Mouse (Mus musculus): ENCODE measurements around the gene Ttc1. TPM values are rescaled to one million over a fixed set of nuclear protein-coding genes. Genes with fewer than 3 reads are reported as not detected.

The Ttc1 gene
- polyA plus RNA-seq, 1 experiment from 2014 or later, result 78.1 TPM

- no peak overlapping the region for H3K27ac ChIP-seq
- whole genome bisulfite sequencing, result 87% methylated on average over 4 of the region's 4 CpGs
- no peaks in the 10 kb centered on the region for H3K9me3 ChIP-seq (ENCODE audit: control insufficient read depth, low read length)
- no peak overlapping the region for H3K9ac ChIP-seq
- H3K4me1 ChIP-seq (replicated peaks; ENCODE audit: control insufficient read depth, insufficient read depth, low read length), result no peaks in the 10 kb centered on the region
- no peaks in the 10 kb centered on the region for H3K36me3 ChIP-seq (replicated peaks; ENCODE audit: control insufficient read depth, insufficient read depth)
- no peak overlapping the region for H3K4me2 ChIP-seq (replicated peaks)
- no peak for DNase-seq (ENCODE audit: low spot score)
- H3K4me3 ChIP-seq (replicated peaks; ENCODE audit: low read length), result no peak overlapping the region
- ATAC-seq (ENCODE audit: low FRiP score), result no peak
- peaks cover 17% of the 10 kb centered on the region for H3K27me3 ChIP-seq (ENCODE audit: control insufficient read depth, insufficient read depth, low read length)
Observed at GRCm38 (mm10) chr11:43770110-43770509, 22.3 kb upstream of the Ttc1 start.

GRCm38 (mm10) chr11:43767749-43768148 lies 19.9 kb upstream of the Ttc1 start:
- DNase-seq (ENCODE audit: low spot score) (no peak), ATAC-seq (ENCODE audit: low FRiP score) (no peak)
- Histone ChIP-seq H3K27ac (no peak overlapping the region), H3K36me3 (replicated peaks; ENCODE audit: control insufficient read depth, insufficient read depth) (no peaks in the 10 kb centered on the region), H3K9ac (no peak overlapping the region), H3K9me3 (ENCODE audit: control insufficient read depth, low read length) (no peaks in the 10 kb centered on the region), H3K4me3 (replicated peaks; ENCODE audit: low read length) (no peak overlapping the region), H3K4me1 (replicated peaks; ENCODE audit: control insufficient read depth, insufficient read depth, low read length) (no peaks in the 10 kb centered on the region), H3K4me2 (replicated peaks) (peak overlapping the region; percentile 59; the same call in 1 of the 2 replicates), H3K27me3 (ENCODE audit: control insufficient read depth, insufficient read depth, low read length) (peaks cover 9% of the 10 kb centered on the region; the same call in 1 of the 2 replicates)
- 75% methylated on average over 11 of the region's 11 CpGs for WGBS

GRCm38 (mm10) chr11:43766922-43767648 lies 19.3 kb upstream of the Ttc1 start:
- DNase-seq (ENCODE audit: low spot score) (peak; percentile 87), ATAC-seq (ENCODE audit: low FRiP score) (peak; percentile 90)
- H3K4me1 ChIP-seq (replicated peaks; ENCODE audit: control insufficient read depth, insufficient read depth, low read length), result no peaks in the 10 kb centered on the region
- H3K27ac ChIP-seq, result no peak overlapping the region
- no peaks in the 10 kb centered on the region for H3K9me3 ChIP-seq (ENCODE audit: control insufficient read depth, low read length)
- peaks cover 9% of the 10 kb centered on the region; the same call in 1 of the 2 replicates for H3K27me3 ChIP-seq (ENCODE audit: control insufficient read depth, insufficient read depth, low read length)
- H3K9ac ChIP-seq, result peak overlapping the region; percentile 48; the same call in 1 of the 2 replicates
- WGBS, result 6% methylated on average over 37 of the region's 37 CpGs
- H3K4me3 ChIP-seq (replicated peaks; ENCODE audit: low read length), result peak overlapping the region; percentile 42
- H3K36me3 ChIP-seq (replicated peaks; ENCODE audit: control insufficient read depth, insufficient read depth), result no peaks in the 10 kb centered on the region
- peak overlapping the region; percentile 59 for H3K4me2 ChIP-seq (replicated peaks)

- ATAC-seq (ENCODE audit: low FRiP score) (no peak), DNase-seq (ENCODE audit: low spot score) (no peak)
- Histone ChIP-seq H3K9ac (no peak overlapping the region), H3K27ac (no peak overlapping the region), H3K36me3 (replicated peaks; ENCODE audit: control insufficient read depth, insufficient read depth) (no peaks in the 10 kb centered on the region), H3K4me1 (replicated peaks; ENCODE audit: control insufficient read depth, insufficient read depth, low read length) (no peaks in the 10 kb centered on the region), H3K27me3 (ENCODE audit: control insufficient read depth, insufficient read depth, low read length) (0 out of 2 replicates have a peak, but pooled peaks cover 8% of the 10 kb centered on the region), H3K9me3 (ENCODE audit: control insufficient read depth, low read length) (no peaks in the 10 kb centered on the region), H3K4me3 (replicated peaks; ENCODE audit: low read length) (no peak overlapping the region), H3K4me2 (replicated peaks) (no peak overlapping the region)
- 66% methylated on average over 2 of the region's 2 CpGs for WGBS
Observed at GRCm38 (mm10) chr11:43758436-43758835, 10.6 kb upstream of the Ttc1 start.

GRCm38 (mm10) chr11:43755411-43755810 lies 7.6 kb upstream of the Ttc1 start:
- Histone ChIP-seq H3K27me3 (ENCODE audit: control insufficient read depth, insufficient read depth, low read length) (0 out of 2 replicates have a peak, but pooled peaks cover 8% of the 10 kb centered on the region), H3K4me3 (replicated peaks; ENCODE audit: low read length) (no peak overlapping the region), H3K4me2 (replicated peaks) (no peak overlapping the region), H3K9ac (no peak overlapping the region), H3K4me1 (replicated peaks; ENCODE audit: control insufficient read depth, insufficient read depth, low read length) (no peaks in the 10 kb centered on the region), H3K9me3 (ENCODE audit: control insufficient read depth, low read length) (no peaks in the 10 kb centered on the region), H3K36me3 (replicated peaks; ENCODE audit: control insufficient read depth, insufficient read depth) (no peaks in the 10 kb centered on the region), H3K27ac (no peak overlapping the region)
- ATAC-seq (ENCODE audit: low FRiP score), result no peak
- DNase-seq (ENCODE audit: low spot score), result no peak
- WGBS, result 72% methylated on average over 5 of the region's 5 CpGs

GRCm38 (mm10) chr11:43754568-43754967 lies 6.8 kb upstream of the Ttc1 start:
- no peak overlapping the region for H3K4me3 ChIP-seq (replicated peaks; ENCODE audit: low read length)
- no peak overlapping the region for H3K27ac ChIP-seq
- H3K36me3 ChIP-seq (replicated peaks; ENCODE audit: control insufficient read depth, insufficient read depth), result no peaks in the 10 kb centered on the region
- H3K9me3 ChIP-seq (ENCODE audit: control insufficient read depth, low read length), result no peaks in the 10 kb centered on the region
- no peaks in the 10 kb centered on the region for H3K4me1 ChIP-seq (replicated peaks; ENCODE audit: control insufficient read depth, insufficient read depth, low read length)
- no peak overlapping the region for H3K9ac ChIP-seq
- H3K4me2 ChIP-seq (replicated peaks), result no peak overlapping the region
- DNase-seq (ENCODE audit: low spot score) (no peak), ATAC-seq (ENCODE audit: low FRiP score) (no peak)
- WGBS, result 77% methylated on average over 1 of the region's 1 CpGs
- H3K27me3 ChIP-seq (ENCODE audit: control insufficient read depth, insufficient read depth, low read length), result 0 out of 2 replicates have a peak, but pooled peaks cover 8% of the 10 kb centered on the region

GRCm38 (mm10) chr11:43751542-43751941 lies 3.7 kb upstream of the Ttc1 start:
- Histone ChIP-seq H3K27me3 (ENCODE audit: control insufficient read depth, insufficient read depth, low read length) (0 out of 2 replicates have a peak, but pooled peaks cover 8% of the 10 kb centered on the region), H3K4me3 (replicated peaks; ENCODE audit: low read length) (no peak overlapping the region), H3K36me3 (replicated peaks; ENCODE audit: control insufficient read depth, insufficient read depth) (no peaks in the 10 kb centered on the region), H3K27ac (no peak overlapping the region), H3K9ac (no peak overlapping the region), H3K9me3 (ENCODE audit: control insufficient read depth, low read length) (no peaks in the 10 kb centered on the region), H3K4me2 (replicated peaks) (no peak overlapping the region), H3K4me1 (replicated peaks; ENCODE audit: control insufficient read depth, insufficient read depth, low read length) (peaks cover 8% of the 10 kb centered on the region)
- no peak for ATAC-seq (ENCODE audit: low FRiP score)
- no peak for DNase-seq (ENCODE audit: low spot score)
- 67% methylated on average over 2 of the region's 2 CpGs for WGBS

- no peak overlapping the region for H3K4me2 ChIP-seq (replicated peaks)
- DNase-seq (ENCODE audit: low spot score) (no peak), ATAC-seq (ENCODE audit: low FRiP score) (no peak)
- no peaks in the 10 kb centered on the region for H3K4me1 ChIP-seq (replicated peaks; ENCODE audit: control insufficient read depth, insufficient read depth, low read length)
- no peaks in the 10 kb centered on the region for H3K27me3 ChIP-seq (ENCODE audit: control insufficient read depth, insufficient read depth, low read length)
- H3K36me3 ChIP-seq (replicated peaks; ENCODE audit: control insufficient read depth, insufficient read depth), result peaks cover 53% of the 10 kb centered on the region
- H3K27ac ChIP-seq, result no peak overlapping the region
- no peaks in the 10 kb centered on the region for H3K9me3 ChIP-seq (ENCODE audit: control insufficient read depth, low read length)
- H3K9ac ChIP-seq, result no peak overlapping the region
- 91% methylated on average over 7 of the region's 7 CpGs for WGBS
- H3K4me3 ChIP-seq (replicated peaks; ENCODE audit: low read length), result no peak overlapping the region
Observed at GRCm38 (mm10) chr11:43728737-43729301, 19.0 kb downstream of the Ttc1 start.

- no peak overlapping the region for H3K4me3 ChIP-seq (replicated peaks; ENCODE audit: low read length)
- ATAC-seq (ENCODE audit: low FRiP score), result no peak
- no peak for DNase-seq (ENCODE audit: low spot score)
- WGBS, result 88% methylated on average over 7 of the region's 7 CpGs
- no peak overlapping the region for H3K4me2 ChIP-seq (replicated peaks)
- H3K9me3 ChIP-seq (ENCODE audit: control insufficient read depth, low read length), result no peaks in the 10 kb centered on the region
- H3K27me3 ChIP-seq (ENCODE audit: control insufficient read depth, insufficient read depth, low read length), result no peaks in the 10 kb centered on the region
- H3K4me1 ChIP-seq (replicated peaks; ENCODE audit: control insufficient read depth, insufficient read depth, low read length), result no peaks in the 10 kb centered on the region
- peaks cover 48% of the 10 kb centered on the region for H3K36me3 ChIP-seq (replicated peaks; ENCODE audit: control insufficient read depth, insufficient read depth)
- no peak overlapping the region for H3K27ac ChIP-seq
- no peak overlapping the region for H3K9ac ChIP-seq
Observed at GRCm38 (mm10) chr11:43727796-43728195, 20.0 kb downstream of the Ttc1 start.

Data from hindbrain, embryonic 14.5 days (tissue).